Mouse (Mus musculus) liver, embryonic 18 days (tissue): ENCODE measurements around the gene Slc5a8. TPM values are rescaled to one million over a fixed set of nuclear protein-coding genes. Genes with fewer than 3 reads are reported as not detected.

ENCODE experiments used
- polyA plus RNA-seq: library from polyadenylated mRNA; depleted of rRNA; stranded (reverse); fragments of >200 nt; gene quantifications from 2 replicates; pipeline ENCODE4 v1.2.3, GENCODE M21; 2012; rRNA removed

Slc5a8 gene
- polyA plus RNA-seq: not detected in 2 replicates

DNA sequence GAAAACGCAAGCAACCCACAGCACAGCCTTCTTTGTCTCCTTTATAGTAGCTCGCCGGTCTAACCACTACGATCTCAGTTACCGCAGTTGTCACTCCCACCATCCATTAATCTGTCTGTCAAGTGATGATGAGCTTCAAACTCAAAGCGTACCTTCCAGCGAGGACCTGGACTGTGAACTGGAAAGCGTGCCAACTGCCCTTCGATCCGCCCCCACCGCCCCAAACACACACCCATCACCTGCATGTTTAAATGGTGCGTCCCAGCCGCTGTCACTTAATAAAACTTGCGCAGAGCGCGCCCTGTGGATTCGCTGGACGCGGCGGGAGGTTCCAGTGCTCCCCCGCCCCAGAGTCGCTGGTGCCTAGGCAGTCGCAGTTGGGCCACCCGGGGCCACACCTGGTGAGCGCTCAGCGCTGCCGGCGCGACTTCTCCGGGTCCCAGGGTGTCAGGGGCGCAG lies at the start of gene Slc5a8:
Gene Slc5a8 (plus strand): TSS at position 361 of the 459 bp plus-strand sequence.

Other genes starting within 250 kb of the Slc5a8 start
- 7.4 and 9.1 TPM in 2 replicates for gene Spic, start 201.0 kb upstream of the Slc5a8 start, polyA plus RNA-seq
- gene Arl1, start 155.1 kb upstream of the Slc5a8 start, polyA plus RNA-seq: 43.1 and 43.5 TPM in 2 replicates
- 3.7 and 4.3 TPM in 2 replicates for gene Utp20, start 59.2 kb upstream of the Slc5a8 start, polyA plus RNA-seq